Mouse (Mus musculus) embryonic facial prominence, embryonic 14.5 days (tissue): ENCODE results near the gene Cstf1. TPM values are rescaled to one million over a fixed set of nuclear protein-coding genes. Genes with fewer than 3 reads are reported as not detected.
A peak's percentile ranks its signal among the peaks of the same experiment; 100 is the strongest.

ENCODE experiments used
- ATAC-seq: fragments of 200-750 bp; cut with Nextera tagmentation; 2 replicates; pipeline ENCODE4 v1.8.0; 2017; ENCODE audit warnings: low read depth, moderate number of reproducible peaks, moderate TSS enrichment
- DNase-seq: peaks from one replicate; pipeline ENCODE4 v3.0.0-alpha.2; 2015; ENCODE audit warnings: low spot score
- H3K27ac ChIP-seq: fragments of 300-500 bp; sonication (generic); replicated peaks from 2 replicates; pipeline ENCODE4 v1.5.1; 2014; ENCODE audit warnings: low read depth, mild to moderate bottlenecking, low read length, moderate library complexity
- H3K27me3 ChIP-seq: fragments of 300-500 bp; sonication (generic); replicated peaks from 2 replicates; pipeline ENCODE4 v1.6.1; 2014; ENCODE audit warnings: low read length; ENCODE audit not compliant: control insufficient read depth, insufficient read depth
- H3K36me3 ChIP-seq: fragments of 300-500 bp; sonication (generic); 2 replicates; pipeline ENCODE4 v1.6.1; 2014; ENCODE audit warnings: low read length, mixed read lengths; ENCODE audit not compliant: control insufficient read depth, insufficient read depth
- H3K4me1 ChIP-seq: fragments of 300-500 bp; sonication (generic); 2 replicates; pipeline ENCODE4 v1.6.1; 2014; ENCODE audit warnings: antibody characterized with exemption, low read length; ENCODE audit not compliant: control insufficient read depth, insufficient read depth
- H3K4me2 ChIP-seq: fragments of 300-500 bp; sonication (generic); 2 replicates; pipeline ENCODE4 v1.6.1; 2014; ENCODE audit warnings: low read depth, mild to moderate bottlenecking, low read length, moderate library complexity, mixed read lengths
- H3K4me3 ChIP-seq: fragments of 300-500 bp; sonication (generic); 2 replicates; pipeline ENCODE4 v1.5.1; 2014; ENCODE audit warnings: low read depth, mild to moderate bottlenecking, low read length
- H3K9ac ChIP-seq: fragments of 300-500 bp; sonication (generic); 2 replicates; pipeline ENCODE4 v1.6.1; 2014; ENCODE audit warnings: low read depth, mild to moderate bottlenecking, low read length, moderate library complexity, mixed read lengths
- H3K9me3 ChIP-seq: fragments of 300-500 bp; sonication (generic); 2 replicates; pipeline ENCODE4 v1.6.1; 2016; ENCODE audit warnings: low read length; ENCODE audit not compliant: control insufficient read depth
- WGBS: fragments of 180-500 bp; shearing (Covaris S2); extraction: QIAGEN DNeasy Blood & Tissue Kit; methylation state at CpG from one replicate; pipeline ENCODE4 v1.1.7; 2014; 5-methylcytosine and 5-hydroxymethylcytosine counted together
- polyA plus RNA-seq: library from polyadenylated mRNA; unstranded; fragments of >200 nt; fragmentation: Nextera tagmentation; extraction: Ambion mirVana; gene quantifications from 2 replicates; pipeline ENCODE4 v1.2.1, GENCODE M21; 2014

Cstf1 gene
- polyA plus RNA-seq, 1 experiment from 2014 or later, result 37.3 TPM

GRCm38 (mm10) chr2:172401116-172401825 lies 30.8 kb downstream of the Cstf1 start:
- no peak overlapping the region for H3K4me3 ChIP-seq
- H3K4me1 ChIP-seq, result no peaks in the 10 kb centered on the region
- H3K27ac ChIP-seq, result no peak overlapping the region
- WGBS, result 62% methylated on average over 13 of the region's 13 CpGs
- no peaks in the 10 kb centered on the region for H3K9me3 ChIP-seq
- ATAC-seq (no peak), DNase-seq (peak; percentile 36)
- no peak overlapping the region for H3K4me2 ChIP-seq
- no peak overlapping the region for H3K9ac ChIP-seq
- H3K36me3 ChIP-seq, result no peaks in the 10 kb centered on the region
- no peaks in the 10 kb centered on the region for H3K27me3 ChIP-seq

GRCm38 (mm10) chr2:172404239-172404638 lies 33.8 kb downstream of the Cstf1 start:
- DNase-seq (no peak), ATAC-seq (no peak)
- Histone ChIP-seq H3K4me3 (no peak overlapping the region), H3K36me3 (no peaks in the 10 kb centered on the region), H3K9ac (no peak overlapping the region), H3K9me3 (no peaks in the 10 kb centered on the region), H3K27me3 (no peaks in the 10 kb centered on the region), H3K27ac (no peak overlapping the region), H3K4me1 (no peaks in the 10 kb centered on the region), H3K4me2 (no peak overlapping the region)
- 59% methylated on average over 7 of the region's 7 CpGs for WGBS

GRCm38 (mm10) chr2:172405011-172405410 lies 34.5 kb downstream of the Cstf1 start:
- 65% methylated on average over 3 of the region's 3 CpGs for WGBS
- Histone ChIP-seq H3K4me1 (no peaks in the 10 kb centered on the region), H3K36me3 (no peaks in the 10 kb centered on the region), H3K9me3 (no peaks in the 10 kb centered on the region), H3K27me3 (no peaks in the 10 kb centered on the region), H3K4me3 (no peak overlapping the region), H3K4me2 (no peak overlapping the region), H3K27ac (no peak overlapping the region), H3K9ac (no peak overlapping the region)
- no peak for ATAC-seq
- no peak for DNase-seq

- Histone ChIP-seq H3K36me3 (no peaks in the 10 kb centered on the region), H3K4me3 (no peak overlapping the region), H3K4me2 (no peak overlapping the region), H3K9me3 (no peaks in the 10 kb centered on the region), H3K4me1 (no peaks in the 10 kb centered on the region), H3K27me3 (no peaks in the 10 kb centered on the region), H3K9ac (no peak overlapping the region), H3K27ac (no peak overlapping the region)
- 68% methylated on average over 4 of the region's 4 CpGs for WGBS
- no peak for DNase-seq
- no peak for ATAC-seq
Observed at GRCm38 (mm10) chr2:172406173-172406572, 35.7 kb downstream of the Cstf1 start.

GRCm38 (mm10) chr2:172407499-172407898 lies 37.0 kb downstream of the Cstf1 start:
- no peak overlapping the region for H3K4me3 ChIP-seq
- no peaks in the 10 kb centered on the region for H3K9me3 ChIP-seq
- no peaks in the 10 kb centered on the region for H3K4me1 ChIP-seq
- DNase-seq (no peak), ATAC-seq (no peak)
- no peak overlapping the region for H3K9ac ChIP-seq
- H3K27ac ChIP-seq, result no peak overlapping the region
- H3K4me2 ChIP-seq, result no peak overlapping the region
- H3K27me3 ChIP-seq, result no peaks in the 10 kb centered on the region
- 77% methylated on average over 2 of the region's 2 CpGs for WGBS
- H3K36me3 ChIP-seq, result no peaks in the 10 kb centered on the region

GRCm38 (mm10) chr2:172410686-172411085 lies 40.2 kb downstream of the Cstf1 start:
- Histone ChIP-seq H3K4me1 (no peaks in the 10 kb centered on the region), H3K4me3 (no peak overlapping the region), H3K36me3 (no peaks in the 10 kb centered on the region), H3K27me3 (no peaks in the 10 kb centered on the region), H3K9ac (no peak overlapping the region), H3K27ac (no peak overlapping the region), H3K4me2 (no peak overlapping the region), H3K9me3 (no peaks in the 10 kb centered on the region)
- no peak for DNase-seq
- 74% methylated on average over 2 of the region's 2 CpGs for WGBS
- no peak for ATAC-seq

GRCm38 (mm10) chr2:172411091-172411490 lies 40.6 kb downstream of the Cstf1 start:
- DNase-seq (no peak), ATAC-seq (peak; percentile 53; the same call in 1 of the 2 replicates)
- H3K4me3 ChIP-seq, result no peak overlapping the region
- H3K9me3 ChIP-seq, result no peaks in the 10 kb centered on the region
- H3K27ac ChIP-seq, result no peak overlapping the region
- no peaks in the 10 kb centered on the region for H3K36me3 ChIP-seq
- no peak overlapping the region for H3K9ac ChIP-seq
- 76% methylated on average over 11 of the region's 11 CpGs for WGBS
- no peak overlapping the region for H3K4me2 ChIP-seq
- no peaks in the 10 kb centered on the region for H3K27me3 ChIP-seq
- H3K4me1 ChIP-seq, result no peaks in the 10 kb centered on the region

- Histone ChIP-seq H3K4me3 (no peak overlapping the region), H3K36me3 (no peaks in the 10 kb centered on the region), H3K4me2 (no peak overlapping the region), H3K9ac (no peak overlapping the region), H3K27ac (no peak overlapping the region), H3K27me3 (no peaks in the 10 kb centered on the region), H3K4me1 (no peaks in the 10 kb centered on the region), H3K9me3 (no peaks in the 10 kb centered on the region)
- 2% methylated on average over 9 of the region's 9 CpGs for WGBS
- ATAC-seq (peak; percentile 75), DNase-seq (peak; percentile 86)
Observed at GRCm38 (mm10) chr2:172412454-172412853, 42.0 kb downstream of the Cstf1 start.

GRCm38 (mm10) chr2:172413273-172413672 lies 42.8 kb downstream of the Cstf1 start:
- DNase-seq (peak; percentile 54), ATAC-seq (peak; percentile 74)
- Histone ChIP-seq H3K4me3 (no peak overlapping the region), H3K9ac (no peak overlapping the region), H3K4me1 (no peaks in the 10 kb centered on the region), H3K36me3 (no peaks in the 10 kb centered on the region), H3K9me3 (no peaks in the 10 kb centered on the region), H3K27me3 (no peaks in the 10 kb centered on the region), H3K4me2 (no peak overlapping the region), H3K27ac (no peak overlapping the region)
- 11% methylated on average over 4 of the region's 4 CpGs for WGBS
